Mouse (Mus musculus) heart, postnatal 4 days (tissue): ENCODE data around the gene Spin2e. TPM values are rescaled to one million over a fixed set of nuclear protein-coding genes. Genes with fewer than 3 reads are reported as not detected.
"Not testable (repeated sequence)": the region's sequence is repeated elsewhere in the genome, so short reads cannot be mapped to it uniquely, and the experiment has no call there.

Experiments
- DNase-seq: peaks from one replicate; pipeline ENCODE4 v3.0.0; 2021
- total RNA-seq, 2 experiments: library from RNA; stranded (reverse); gene quantifications; 2 replicates each; pipeline ENCODE4 v1.2.3; 2021

Spin2e gene
- not detected for total RNA-seq

GRCm38 (mm10) chrX:31618820-31619219, at the start of gene Spin2e:
Spin2e (minus strand) TSS chrX:31618920.
- not testable (repeated sequence) for DNase-seq

- DNase-seq = not testable (repeated sequence)
These were observed 44.5 kb downstream of the Spin2e start, which contains the start of gene Gm21883 for GRCm38 (mm10) chrX:31574183-31574582. Gm21883 (minus strand) TSS chrX:31574283.

Other genes with a start within 250 kb of the Spin2e start
- gene Btbd35f19, start 235.0 kb downstream of the Spin2e start, total RNA-seq = not detected
- not detected for gene Gm21883, start 44.6 kb downstream of the Spin2e start, total RNA-seq
- gene Btbd35f25, start 98.2 kb upstream of the Spin2e start, total RNA-seq = not detected